Mouse (Mus musculus): ENCODE results near the gene Hoxb8.

Hoxb8 gene

GRCm38 (mm10) chr11:96317608-96318367, 36.1 kb downstream of the Hoxb8 start, which contains the start of gene Hoxb4:
Hoxb4 (plus strand) TSS chr11:96318267.
- DNase-seq: no peak

GRCm38 (mm10) chr11:96318368-96319070, 36.8 kb downstream of the Hoxb8 start:
- DNase-seq: peak; percentile 90

GRCm38 (mm10) chr11:96319071-96319902, 37.6 kb downstream of the Hoxb8 start:
- peak; percentile 69 for DNase-seq

GRCm38 (mm10) chr11:96319910-96320309, 38.2 kb downstream of the Hoxb8 start:
- DNase-seq: peak; percentile 70

GRCm38 (mm10) chr11:96320688-96321087, 39.0 kb downstream of the Hoxb8 start:
- no peak for DNase-seq

- DNase-seq: no peak
Measured at GRCm38 (mm10) chr11:96321846-96322245, 40.1 kb downstream of the Hoxb8 start.

GRCm38 (mm10) chr11:96322738-96323137, 41.0 kb downstream of the Hoxb8 start:
- no peak for DNase-seq

GRCm38 (mm10) chr11:96323154-96323553, 41.4 kb downstream of the Hoxb8 start, which contains the start of gene Hoxb3:
Hoxb3 (plus strand) TSS chr11:96323326.
- no peak for DNase-seq

- DNase-seq: no peak
Measured at GRCm38 (mm10) chr11:96324125-96324524, 42.4 kb downstream of the Hoxb8 start.

GRCm38 (mm10) chr11:96324965-96325364, 43.3 kb downstream of the Hoxb8 start:
- no peak for DNase-seq

GRCm38 (mm10) chr11:96325747-96326212, 44.1 kb downstream of the Hoxb8 start:
- no peak for DNase-seq

GRCm38 (mm10) chr11:96326705-96327104, 45.0 kb downstream of the Hoxb8 start:
- no peak for DNase-seq

- no peak for DNase-seq
Measured at GRCm38 (mm10) chr11:96327122-96327521, 45.4 kb downstream of the Hoxb8 start.

- no peak for DNase-seq
Measured at GRCm38 (mm10) chr11:96327750-96328149, 46.0 kb downstream of the Hoxb8 start.

GRCm38 (mm10) chr11:96328605-96329004, 46.9 kb downstream of the Hoxb8 start:
- no peak for DNase-seq

- DNase-seq: no peak
Measured at GRCm38 (mm10) chr11:96332105-96332504, 50.4 kb downstream of the Hoxb8 start.

GRCm38 (mm10) chr11:96332618-96333032, 50.9 kb downstream of the Hoxb8 start:
- DNase-seq: no peak

GRCm38 (mm10) chr11:96333241-96334001, 51.7 kb downstream of the Hoxb8 start:
- no peak for DNase-seq

- no peak for DNase-seq
Measured at GRCm38 (mm10) chr11:96334002-96334364, 52.3 kb downstream of the Hoxb8 start.

All from kidney, adult 11 months (tissue).